Mouse (Mus musculus) forebrain, embryonic 11.5 days (tissue): Measurements from ENCODE around the gene Cnppd1. TPM values are rescaled to one million over a fixed set of nuclear protein-coding genes. Genes with fewer than 3 reads are reported as not detected.

ENCODE experiments used
- ATAC-seq: fragments of 200-750 bp; cut with Nextera tagmentation; replicated peaks from 2 replicates; pipeline ENCODE4 v1.8.0; 2017; ENCODE audit warnings: moderate TSS enrichment; ENCODE audit not compliant: low FRiP score
- DNase-seq: peaks from one replicate; pipeline ENCODE4 v3.0.0-alpha.2; 2017; ENCODE audit warnings: low spot score
- H3K27ac ChIP-seq: fragments of 300-500 bp; sonication (generic); 2 replicates; pipeline ENCODE4 v1.5.1; 2014; ENCODE audit warnings: low read depth, low read length
- H3K27me3 ChIP-seq: fragments of 300-500 bp; sonication (generic); 2 replicates; pipeline ENCODE4 v1.6.1; 2014; ENCODE audit warnings: mild to moderate bottlenecking, low read length, mixed read lengths; ENCODE audit not compliant: control insufficient read depth, insufficient read depth
- H3K36me3 ChIP-seq: fragments of 300-500 bp; sonication (generic); 2 replicates; pipeline ENCODE4 v1.6.1; 2014; ENCODE audit warnings: mild to moderate bottlenecking, low read length, moderate library complexity, mixed read lengths; ENCODE audit not compliant: control insufficient read depth, insufficient read depth
- H3K4me1 ChIP-seq: fragments of 300-500 bp; sonication (generic); replicated peaks from 2 replicates; pipeline ENCODE4 v1.6.1; 2014; ENCODE audit warnings: low read length, mixed read lengths; ENCODE audit not compliant: control insufficient read depth, insufficient read depth
- H3K4me2 ChIP-seq: fragments of 300-500 bp; sonication (generic); 2 replicates; pipeline ENCODE4 v1.6.1; 2014; ENCODE audit warnings: low read depth, mild to moderate bottlenecking, low read length, moderate library complexity, mixed read lengths; ENCODE audit not compliant: severe bottlenecking
- H3K4me3 ChIP-seq: fragments of 300-500 bp; sonication (generic); 2 replicates; pipeline ENCODE4 v1.5.1; 2014; ENCODE audit warnings: low read depth, low read length
- H3K9ac ChIP-seq: fragments of 300-500 bp; sonication (generic); 2 replicates; pipeline ENCODE4 v1.6.1; 2014; ENCODE audit warnings: low read length
- H3K9me3 ChIP-seq: fragments of 300-500 bp; sonication (generic); 2 replicates; pipeline ENCODE4 v1.6.1; 2016; ENCODE audit warnings: low read length, mixed read lengths; ENCODE audit not compliant: control insufficient read depth
- WGBS: fragments of 180-500 bp; shearing (Covaris S2); extraction: QIAGEN DNeasy Blood & Tissue Kit; methylation state at CpG from one replicate; pipeline ENCODE4 v1.1.7; 2014; 5-methylcytosine and 5-hydroxymethylcytosine counted together
- polyA plus RNA-seq: library from polyadenylated mRNA; unstranded; fragments of >200 nt; fragmentation: Nextera tagmentation; extraction: Ambion mirVana; gene quantifications from 2 replicates; pipeline ENCODE4 v1.2.1, GENCODE M21; 2014

Cnppd1 gene
- polyA plus RNA-seq, 1 experiment from 2014 or later, result 49.1 TPM

DNA sequence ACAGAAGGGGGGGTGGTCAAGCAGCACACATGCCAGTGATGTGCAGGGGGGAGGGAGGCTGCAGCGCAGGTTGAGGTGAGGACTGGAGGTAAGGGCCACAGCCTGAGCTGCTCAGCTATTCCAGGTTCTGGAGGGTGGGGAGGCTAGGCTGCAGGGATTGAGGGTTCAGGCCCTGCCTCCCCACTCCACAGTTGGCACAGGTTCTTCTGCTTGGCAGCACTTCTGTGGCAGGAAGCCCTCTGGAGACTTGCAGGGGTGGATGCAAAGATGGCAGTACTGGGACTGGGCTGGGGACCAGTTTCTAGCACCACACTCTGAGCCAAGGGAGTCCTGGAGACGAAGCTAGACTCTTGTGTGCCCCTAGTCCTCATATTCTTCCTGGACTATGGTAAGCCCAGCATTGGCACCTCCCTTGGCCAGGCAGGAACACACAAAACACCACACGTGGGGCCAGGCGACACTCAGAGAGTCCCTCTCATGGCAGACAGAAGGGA, 38.9 kb upstream of the Cnppd1 start:
- Histone ChIP-seq H3K4me2 (no peak overlapping the region), H3K4me1 (peaks cover 8% of the 10 kb centered on the region; the same call in 1 of the 2 replicates), H3K36me3 (no peaks in the 10 kb centered on the region; the same call in 1 of the 2 replicates), H3K4me3 (no peak overlapping the region), H3K27ac (no peak overlapping the region), H3K9me3 (no peaks in the 10 kb centered on the region), H3K27me3 (no peaks in the 10 kb centered on the region), H3K9ac (no peak overlapping the region)
- ATAC-seq (no peak), DNase-seq (no peak)
- WGBS, result 86% methylated on average over 4 of the region's 4 CpGs

DNA sequence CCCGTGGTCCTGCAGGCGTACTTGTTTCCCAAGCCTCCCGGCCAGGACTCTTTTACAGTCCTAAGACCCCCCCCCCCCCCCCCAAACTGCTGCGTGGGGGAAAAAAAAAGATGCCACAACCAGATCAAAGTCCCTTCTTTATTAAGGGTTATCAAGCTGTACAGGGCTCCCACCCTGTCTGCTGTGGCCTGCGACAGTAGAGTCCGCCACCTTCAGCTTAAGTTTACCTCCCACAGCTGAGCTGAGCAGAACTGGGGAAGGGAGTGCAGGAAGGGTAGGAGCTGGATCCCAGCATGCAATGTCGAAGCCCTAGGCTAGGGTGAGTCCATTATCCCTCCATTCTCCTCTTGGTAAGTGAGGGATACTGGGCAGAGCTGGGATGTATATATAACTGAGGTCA, 38.2 kb upstream of the Cnppd1 start:
- Histone ChIP-seq H3K4me2 (peak overlapping the region; percentile 98), H3K27ac (no peak overlapping the region), H3K36me3 (no peaks in the 10 kb centered on the region; the same call in 1 of the 2 replicates), H3K27me3 (no peaks in the 10 kb centered on the region), H3K4me1 (peaks cover 8% of the 10 kb centered on the region; the same call in 1 of the 2 replicates), H3K9ac (peak overlapping the region; percentile 12; the same call in 1 of the 2 replicates), H3K4me3 (peak overlapping the region; percentile 56; the same call in 1 of the 2 replicates), H3K9me3 (no peaks in the 10 kb centered on the region)
- ATAC-seq, result no peak
- no peak for DNase-seq
- 35% methylated on average over 7 of the region's 7 CpGs for WGBS

DNA sequence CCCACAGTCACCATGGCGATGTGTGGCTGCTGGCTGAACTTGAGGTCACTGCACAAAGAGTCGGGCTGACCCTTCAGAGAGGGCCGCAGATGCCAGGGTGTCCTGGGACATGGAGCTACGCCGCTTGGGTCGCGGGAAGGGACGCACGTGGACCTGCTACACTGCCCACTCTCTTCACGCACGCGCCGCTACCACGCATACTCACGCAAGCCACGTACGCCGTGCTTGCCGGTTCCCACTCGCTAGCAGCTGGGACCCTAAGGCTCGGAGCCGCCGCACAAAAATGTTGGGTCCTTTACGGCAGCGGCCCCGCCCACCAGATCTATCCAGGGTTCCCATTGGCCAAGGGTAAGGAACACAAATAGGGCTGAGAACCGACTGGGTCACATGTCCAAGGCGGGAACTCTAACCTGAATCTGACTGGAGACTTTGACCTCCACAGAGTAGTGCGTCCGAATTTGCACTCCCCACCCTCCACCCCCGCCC, 37.6 kb upstream of the Cnppd1 start, which contains the start of gene Abcb6:
Gene Abcb6, minus strand, starts transcription at position 288 of the 486 bp plus-strand sequence.
- Histone ChIP-seq H3K36me3 (no peaks in the 10 kb centered on the region; the same call in 1 of the 2 replicates), H3K4me3 (peak within 1 kb of the TSS; percentile 56), H3K4me2 (peak within 1 kb of the TSS; percentile 98), H3K27ac (peak within 1 kb of the TSS; percentile 12; the same call in 1 of the 2 replicates), H3K9me3 (no peaks in the 10 kb centered on the region), H3K4me1 (peaks cover 8% of the 10 kb centered on the region; the same call in 1 of the 2 replicates), H3K27me3 (no peaks in the 10 kb centered on the region), H3K9ac (peak within 1 kb of the TSS; percentile 68)
- WGBS, result under 1% methylated on average over 31 of the region's 31 CpGs
- DNase-seq, result peak; percentile 92
- ATAC-seq, result peak; percentile 92

DNA sequence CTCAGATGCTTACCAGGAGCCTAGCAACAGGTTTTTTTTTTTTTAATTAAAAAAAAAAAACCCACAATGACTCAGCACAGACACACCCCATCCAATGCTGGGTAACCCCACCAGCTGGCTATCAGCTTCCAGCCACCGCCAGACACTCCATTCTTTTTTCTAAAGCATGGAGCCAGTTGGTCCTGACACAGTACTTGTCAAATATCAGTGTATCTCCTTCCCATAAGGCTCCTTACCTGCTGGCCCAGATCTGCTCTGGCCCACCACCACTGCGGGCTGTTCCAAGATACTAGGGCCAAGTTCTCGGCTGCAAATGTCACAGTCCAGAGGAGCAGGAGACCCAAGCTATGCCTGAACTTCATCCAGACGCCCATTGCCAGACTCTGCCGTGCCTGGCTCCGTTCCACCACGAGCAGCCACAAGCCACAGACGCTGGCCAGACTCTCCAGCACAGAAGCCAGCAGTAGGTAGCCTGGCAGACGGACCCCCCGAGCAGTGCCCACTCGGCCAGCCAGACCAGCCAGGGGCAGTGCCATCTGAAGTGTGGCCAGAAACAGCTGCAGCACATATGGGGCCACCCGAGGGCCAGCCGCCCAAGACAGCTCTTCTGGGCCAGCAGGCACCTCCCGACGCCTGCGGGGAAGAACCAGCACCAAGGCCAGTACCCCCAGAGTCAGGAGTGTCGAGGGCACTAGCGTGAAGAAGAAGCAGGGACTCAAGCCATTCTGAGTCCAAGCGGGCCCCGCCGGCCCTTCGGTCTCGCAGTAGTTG, 37.0 kb upstream of the Cnppd1 start:
- 14% methylated on average over 23 of the region's 23 CpGs for WGBS
- ATAC-seq (no peak; the same call in none of the 2 replicates), DNase-seq (no peak)
- Histone ChIP-seq H3K27me3 (no peaks in the 10 kb centered on the region), H3K36me3 (no peaks in the 10 kb centered on the region; the same call in 1 of the 2 replicates), H3K4me3 (peak overlapping the region; percentile 56), H3K4me2 (peak overlapping the region; percentile 98), H3K27ac (peak overlapping the region; percentile 12; the same call in 1 of the 2 replicates), H3K9me3 (no peaks in the 10 kb centered on the region), H3K4me1 (peaks cover 8% of the 10 kb centered on the region; the same call in 1 of the 2 replicates), H3K9ac (peak overlapping the region; percentile 68)

DNA sequence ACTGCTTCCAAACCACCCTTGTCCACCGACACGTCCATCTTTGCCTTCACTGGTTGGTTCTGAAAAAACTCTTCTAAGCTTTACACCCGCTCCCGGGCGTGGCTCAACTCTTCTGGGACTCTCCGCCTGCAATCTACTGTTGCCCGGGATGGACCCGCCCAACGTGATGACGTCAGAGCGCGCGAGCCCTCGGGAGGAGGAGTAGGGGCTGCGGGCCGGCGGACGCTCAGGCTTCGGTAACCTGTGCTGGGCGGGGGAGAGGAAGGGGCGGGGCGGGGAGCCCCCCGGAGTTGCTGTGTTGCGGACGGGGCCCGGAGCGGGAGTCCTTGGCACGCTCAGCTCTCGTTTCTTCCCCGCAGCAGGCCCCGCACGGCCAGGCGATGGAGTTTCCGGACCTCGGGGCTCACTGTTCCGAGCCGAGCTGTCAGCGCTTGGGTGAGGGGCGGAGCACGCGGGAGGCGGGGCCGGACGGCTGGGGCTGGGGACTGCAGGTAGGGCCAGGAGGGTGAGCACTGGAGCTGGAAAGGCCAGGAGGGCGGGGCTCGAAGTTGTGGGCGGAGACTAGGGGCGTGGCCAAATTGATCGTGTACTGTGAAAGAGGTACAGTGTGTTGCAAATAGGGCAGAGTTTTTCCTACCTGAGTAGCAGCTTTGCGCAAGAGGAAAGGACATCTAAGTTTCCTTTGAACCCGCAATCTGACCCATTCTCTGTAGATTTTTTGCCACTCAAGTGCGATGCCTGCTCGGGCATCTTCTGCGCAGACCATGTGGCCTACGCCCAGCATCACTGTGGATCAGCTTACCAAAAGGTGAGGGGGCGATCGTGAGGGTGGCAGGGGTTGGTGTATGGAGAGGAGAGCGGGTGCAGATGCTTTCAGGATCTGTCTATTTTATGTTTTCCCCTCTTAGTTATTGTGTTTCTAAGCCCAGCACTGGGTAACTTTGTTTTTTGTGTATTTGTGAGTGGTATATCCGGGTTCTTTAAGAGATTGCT, 26.3 kb upstream of the Cnppd1 start, which contains the start of gene Zfand2b:
Gene Zfand2b, plus strand, starts transcription at position 175 of the 993 bp plus-strand sequence.
- Histone ChIP-seq H3K27ac (peak within 1 kb of the TSS; percentile 77; the same call in 1 of the 2 replicates), H3K9ac (peak within 1 kb of the TSS; percentile 67), H3K27me3 (no peaks in the 10 kb centered on the region), H3K4me3 (peak within 1 kb of the TSS; percentile 71), H3K36me3 (peaks cover 3% of the 10 kb centered on the region; the same call in 1 of the 2 replicates), H3K4me2 (peak within 1 kb of the TSS; percentile 53), H3K9me3 (no peaks in the 10 kb centered on the region), H3K4me1 (no peaks in the 10 kb centered on the region; the same call in 1 of the 2 replicates)
- under 1% methylated on average over 54 of the region's 59 CpGs for WGBS
- ATAC-seq (peak; percentile 97), DNase-seq (peak; percentile 99)

DNA sequence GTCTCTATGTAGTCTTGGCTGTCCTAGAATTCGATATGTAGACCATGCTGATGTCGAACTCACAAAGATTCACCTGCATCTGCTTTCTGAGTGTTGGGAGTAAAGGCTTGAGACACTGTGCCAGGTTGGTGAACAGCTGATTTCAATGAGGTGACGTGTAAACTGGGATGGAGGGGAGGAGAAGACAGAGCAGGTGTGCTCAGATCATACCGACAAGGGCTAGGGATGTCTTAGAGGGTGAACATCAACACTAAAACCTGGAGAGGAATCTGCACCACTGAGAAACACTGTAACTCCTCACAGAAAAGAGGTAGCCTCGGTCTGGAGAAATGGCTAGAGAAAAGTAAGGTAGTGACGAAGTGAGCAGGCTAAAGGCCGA, 25.6 kb upstream of the Cnppd1 start:
- Histone ChIP-seq H3K9me3 (no peaks in the 10 kb centered on the region), H3K36me3 (no peaks in the 10 kb centered on the region), H3K9ac (peak overlapping the region; percentile 67), H3K27me3 (no peaks in the 10 kb centered on the region), H3K27ac (no peak overlapping the region), H3K4me3 (peak overlapping the region; percentile 71), H3K4me2 (peak overlapping the region; percentile 53), H3K4me1 (no peaks in the 10 kb centered on the region; the same call in 1 of the 2 replicates)
- DNase-seq (no peak), ATAC-seq (peak; percentile 18; the same call in 1 of the 2 replicates)
- WGBS, result 8% methylated on average over 7 of the region's 7 CpGs

DNA sequence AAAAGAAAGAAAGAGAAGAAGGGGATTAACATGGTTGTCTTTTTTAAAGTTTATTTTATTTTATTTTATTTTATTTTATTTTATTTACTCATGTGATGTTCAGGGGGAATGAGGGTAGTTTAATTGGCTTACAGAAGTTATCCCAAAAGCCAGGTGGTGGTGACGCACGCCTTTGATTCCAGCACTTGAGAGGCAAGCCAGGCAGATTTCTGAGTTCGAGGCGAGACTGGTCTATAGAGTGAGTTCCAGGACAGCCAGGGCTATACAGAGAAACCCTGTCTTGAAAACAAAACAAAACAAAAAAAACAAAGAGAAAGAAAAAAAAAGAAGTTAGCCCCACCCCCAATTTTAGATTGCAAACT, 17.7 kb upstream of the Cnppd1 start:
- Histone ChIP-seq H3K4me3 (no peak overlapping the region), H3K27ac (no peak overlapping the region), H3K36me3 (no peaks in the 10 kb centered on the region), H3K4me2 (no peak overlapping the region), H3K4me1 (no peaks in the 10 kb centered on the region), H3K9ac (no peak overlapping the region), H3K9me3 (no peaks in the 10 kb centered on the region), H3K27me3 (no peaks in the 10 kb centered on the region)
- ATAC-seq (no peak), DNase-seq (no peak)
- 84% methylated on average over 4 of the region's 4 CpGs for WGBS
